Mouse (Mus musculus) stomach, postnatal 0 days (tissue): ENCODE data around the gene Gabra1.

Experiments used
- CTCF ChIP-seq: IDR thresholded peaks from 2 replicates; pipeline ENCODE4 v1.5.1; 2016; ENCODE audit warnings: antibody characterized with exemption, low read depth, mild to moderate bottlenecking, moderate library complexity
- EP300 ChIP-seq: optimal IDR thresholded peaks from 2 replicates; pipeline ENCODE3; 2016; ENCODE audit warnings: antibody characterized with exemption

DNA sequence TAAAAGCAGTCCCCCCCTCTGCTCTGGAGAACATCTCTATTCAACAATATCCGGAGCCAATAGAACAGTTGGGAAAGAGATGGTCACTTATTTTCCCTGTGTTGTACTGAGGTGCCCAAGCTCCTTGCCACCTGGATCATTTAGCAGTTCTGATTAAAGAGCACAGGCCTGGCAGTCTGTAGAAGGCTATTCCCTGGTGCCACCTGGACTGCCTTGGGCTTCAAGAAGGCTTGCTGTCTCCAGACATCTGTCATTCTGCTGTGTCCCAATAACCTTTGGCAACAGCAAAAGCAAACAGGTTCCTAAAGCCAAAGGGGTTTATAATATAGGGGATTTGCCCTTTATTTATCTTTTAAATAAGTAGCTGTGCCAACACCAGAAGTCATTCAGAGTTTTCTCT, 65.8 kb downstream of the Gabra1 start:
- TF ChIP-seq CTCF (no peak), EP300 (no peak)
